Mouse (Mus musculus) stomach, embryonic 16.5 days (tissue): ENCODE measurements at regions not wholly inside any gene's neighbourhood (a gene's known extent, or its start where the extent isn't known, plus 50 kb on each side); places are given as distances from the start of the nearest gene placed in this dataset.
A peak's percentile ranks its signal among the peaks of the same experiment; 100 is the strongest.

Experiments used
- ATAC-seq: fragments of 200-750 bp; cut with Nextera tagmentation; 2 replicates; pipeline ENCODE4 v1.8.0; 2017; ENCODE audit warnings: moderate number of reproducible peaks, moderate TSS enrichment; ENCODE audit not compliant: insufficient read depth, low FRiP score
- H3K27ac ChIP-seq: fragments of 300-500 bp; sonication (generic); 2 replicates; pipeline ENCODE4 v1.5.1; 2014; ENCODE audit warnings: low read length
- H3K27me3 ChIP-seq: fragments of 300-500 bp; sonication (generic); 2 replicates; pipeline ENCODE4 v1.6.1; 2014; ENCODE audit warnings: low read length, control low read depth, mixed read lengths; ENCODE audit not compliant: control insufficient read depth, insufficient read depth
- H3K36me3 ChIP-seq: fragments of 300-500 bp; sonication (generic); 2 replicates; pipeline ENCODE4 v1.6.1; 2014; ENCODE audit warnings: low read length; ENCODE audit not compliant: control insufficient read depth, insufficient read depth
- H3K4me1 ChIP-seq: fragments of 300-500 bp; sonication (generic); 2 replicates; pipeline ENCODE4 v1.6.1; 2014; ENCODE audit warnings: low read length, control low read depth, mixed read lengths; ENCODE audit not compliant: control insufficient read depth, insufficient read depth
- H3K4me2 ChIP-seq: fragments of 300-500 bp; sonication (generic); 2 replicates; pipeline ENCODE4 v1.6.1; 2014; ENCODE audit warnings: low read depth, low read length, mixed read lengths
- H3K4me3 ChIP-seq: fragments of 300-500 bp; sonication (generic); replicated peaks from 2 replicates; pipeline ENCODE4 v1.5.1; 2014; ENCODE audit warnings: mild to moderate bottlenecking, low read length
- H3K9ac ChIP-seq: fragments of 300-500 bp; sonication (generic); 2 replicates; pipeline ENCODE4 v1.6.1; 2014; ENCODE audit warnings: low read length
- H3K9me3 ChIP-seq: fragments of 300-500 bp; sonication (generic); replicated peaks from 2 replicates; pipeline ENCODE4 v1.6.1; 2016; ENCODE audit warnings: low read length, control low read depth; ENCODE audit not compliant: control insufficient read depth
- WGBS: fragments of 180-500 bp; shearing (Covaris S2); extraction: QIAGEN DNeasy Blood & Tissue Kit; methylation state at CpG from one replicate; pipeline ENCODE4 v1.1.7; 2014; 5-methylcytosine and 5-hydroxymethylcytosine counted together

- ATAC-seq: no peak
- 86% methylated on average over 7 of the region's 7 CpGs for WGBS
- no peak overlapping the region for H3K4me2 ChIP-seq
- H3K4me3 ChIP-seq: no peak overlapping the region
- H3K9ac ChIP-seq: no peak overlapping the region
- no peaks in the 10 kb centered on the region for H3K27me3 ChIP-seq
- H3K9me3 ChIP-seq: 0 out of 2 replicates have a peak, but pooled peaks cover 1% of the 10 kb centered on the region
- no peaks in the 10 kb centered on the region; the same call in 1 of the 2 replicates for H3K4me1 ChIP-seq
- H3K36me3 ChIP-seq: no peaks in the 10 kb centered on the region
- H3K27ac ChIP-seq: no peak overlapping the region
These were observed 220.8 kb upstream of the Dusp10 start for GRCm38 (mm10) chr1:183792230-183792813.

DNA sequence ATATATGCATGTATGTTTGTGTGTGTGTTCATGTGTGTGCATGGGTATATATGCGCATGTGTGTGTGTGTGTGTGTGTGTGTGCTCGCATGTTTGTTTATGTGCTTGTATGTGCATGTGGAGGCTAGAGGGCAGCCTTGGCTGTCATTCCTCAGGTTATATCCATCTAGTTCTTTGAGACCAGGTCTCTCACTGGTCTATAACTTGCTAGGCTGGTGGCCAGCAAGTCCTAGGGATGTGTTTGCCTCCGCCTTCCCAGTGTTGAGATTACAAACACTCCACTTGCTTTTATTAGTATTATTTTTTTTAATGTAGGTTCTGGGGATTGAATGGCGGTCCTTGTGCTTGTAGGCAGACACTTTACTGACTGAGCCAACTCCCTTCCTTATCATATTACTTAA lies 219.8 kb upstream of the Dusp10 start:
- 78% methylated on average over 4 of the region's 4 CpGs for WGBS

GRCm38 (mm10) chr1:183793913-183794445 lies 219.1 kb upstream of the Dusp10 start:
- Histone ChIP-seq H3K36me3 (no peaks in the 10 kb centered on the region), H3K4me3 (no peak overlapping the region), H3K9ac (0 out of 2 replicates have a peak overlapping the region, but pooled peaks have one; percentile 7), H3K4me1 (no peaks in the 10 kb centered on the region; the same call in 1 of the 2 replicates), H3K4me2 (no peak overlapping the region), H3K27ac (no peak overlapping the region), H3K9me3 (0 out of 2 replicates have a peak, but pooled peaks cover 3% of the 10 kb centered on the region), H3K27me3 (no peaks in the 10 kb centered on the region)
- 21% methylated on average over 8 of the region's 8 CpGs for WGBS
- ATAC-seq: no peak

More for the DNA sequence above, 219.8 kb upstream of the Dusp10 start:
- Histone ChIP-seq H3K4me2 (no peak overlapping the region), H3K27ac (no peak overlapping the region), H3K4me3 (no peak overlapping the region), H3K36me3 (no peaks in the 10 kb centered on the region), H3K27me3 (no peaks in the 10 kb centered on the region), H3K9ac (no peak overlapping the region), H3K9me3 (0 out of 2 replicates have a peak, but pooled peaks cover 3% of the 10 kb centered on the region), H3K4me1 (no peaks in the 10 kb centered on the region; the same call in 1 of the 2 replicates)
- peak; percentile 10; the same call in 1 of the 2 replicates for ATAC-seq

GRCm38 (mm10) chr1:183802351-183802750 lies 210.8 kb upstream of the Dusp10 start:
- no peak for ATAC-seq
- H3K9me3 ChIP-seq: 0 out of 2 replicates have a peak, but pooled peaks cover 1% of the 10 kb centered on the region
- no peak overlapping the region for H3K27ac ChIP-seq
- WGBS: 75% methylated on average over 4 of the region's 4 CpGs
- H3K4me2 ChIP-seq: no peak overlapping the region
- no peaks in the 10 kb centered on the region for H3K36me3 ChIP-seq
- no peak overlapping the region for H3K9ac ChIP-seq
- H3K4me3 ChIP-seq: no peak overlapping the region
- no peaks in the 10 kb centered on the region for H3K27me3 ChIP-seq
- no peaks in the 10 kb centered on the region for H3K4me1 ChIP-seq

DNA sequence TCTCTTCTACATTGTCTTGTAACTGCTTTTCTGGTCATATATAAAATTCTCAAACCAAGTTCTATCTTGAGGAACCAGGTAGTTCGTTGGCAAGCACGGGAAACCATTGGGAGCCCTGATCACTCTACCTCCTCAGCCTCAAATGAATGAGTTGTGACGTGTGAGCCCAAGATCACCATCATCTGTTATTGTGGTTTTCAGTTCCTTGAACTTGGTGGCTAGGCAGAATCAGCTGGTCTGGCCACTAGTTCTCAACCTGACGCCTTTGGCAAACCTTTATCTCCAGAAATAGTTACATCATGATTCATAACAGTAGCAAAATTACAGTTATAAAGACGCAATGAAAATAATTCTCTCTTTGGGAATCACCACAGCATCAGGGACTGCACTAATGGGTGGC lies 209.7 kb upstream of the Dusp10 start:
- no peak overlapping the region for H3K9ac ChIP-seq
- no peak overlapping the region for H3K4me3 ChIP-seq
- H3K36me3 ChIP-seq: no peaks in the 10 kb centered on the region
- no peaks in the 10 kb centered on the region for H3K4me1 ChIP-seq
- H3K9me3 ChIP-seq: no peaks in the 10 kb centered on the region
- H3K27me3 ChIP-seq: no peaks in the 10 kb centered on the region
- H3K27ac ChIP-seq: no peak overlapping the region
- no peak overlapping the region for H3K4me2 ChIP-seq
- 84% methylated on average over 5 of the region's 5 CpGs for WGBS
- ATAC-seq: no peak

- Histone ChIP-seq H3K27ac (no peak overlapping the region), H3K4me1 (no peaks in the 10 kb centered on the region), H3K9me3 (no peaks in the 10 kb centered on the region), H3K27me3 (no peaks in the 10 kb centered on the region), H3K4me2 (no peak overlapping the region), H3K36me3 (no peaks in the 10 kb centered on the region), H3K9ac (no peak overlapping the region), H3K4me3 (no peak overlapping the region)
- 77% methylated on average over 1 of the region's 1 CpGs for WGBS
- no peak for ATAC-seq
These were observed 209.3 kb upstream of the Dusp10 start for GRCm38 (mm10) chr1:183803826-183804225.

DNA sequence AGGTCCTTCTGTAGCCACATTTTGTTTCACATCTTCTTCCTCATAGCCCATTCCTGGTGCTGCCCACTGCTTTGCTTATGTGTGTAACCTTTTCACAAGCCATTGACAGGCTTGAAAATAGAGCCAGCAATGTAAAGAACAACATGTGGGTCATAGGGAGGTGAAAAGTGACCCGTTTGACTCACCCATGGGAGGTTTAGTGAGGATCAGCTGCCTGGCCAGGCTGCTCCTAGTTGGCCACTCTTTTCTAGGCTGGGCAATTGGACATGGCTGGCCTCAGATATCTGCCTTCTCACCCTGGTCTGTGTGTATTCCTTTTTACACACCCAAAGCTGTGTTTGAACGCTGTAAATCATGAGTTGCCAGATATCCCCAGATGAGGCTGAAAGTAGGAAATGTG lies 208.8 kb upstream of the Dusp10 start:
- Histone ChIP-seq H3K36me3 (no peaks in the 10 kb centered on the region), H3K9ac (no peak overlapping the region), H3K27me3 (no peaks in the 10 kb centered on the region), H3K9me3 (no peaks in the 10 kb centered on the region), H3K4me2 (no peak overlapping the region), H3K4me1 (no peaks in the 10 kb centered on the region), H3K27ac (no peak overlapping the region), H3K4me3 (no peak overlapping the region)
- 67% methylated on average over 2 of the region's 2 CpGs for WGBS
- no peak for ATAC-seq

DNA sequence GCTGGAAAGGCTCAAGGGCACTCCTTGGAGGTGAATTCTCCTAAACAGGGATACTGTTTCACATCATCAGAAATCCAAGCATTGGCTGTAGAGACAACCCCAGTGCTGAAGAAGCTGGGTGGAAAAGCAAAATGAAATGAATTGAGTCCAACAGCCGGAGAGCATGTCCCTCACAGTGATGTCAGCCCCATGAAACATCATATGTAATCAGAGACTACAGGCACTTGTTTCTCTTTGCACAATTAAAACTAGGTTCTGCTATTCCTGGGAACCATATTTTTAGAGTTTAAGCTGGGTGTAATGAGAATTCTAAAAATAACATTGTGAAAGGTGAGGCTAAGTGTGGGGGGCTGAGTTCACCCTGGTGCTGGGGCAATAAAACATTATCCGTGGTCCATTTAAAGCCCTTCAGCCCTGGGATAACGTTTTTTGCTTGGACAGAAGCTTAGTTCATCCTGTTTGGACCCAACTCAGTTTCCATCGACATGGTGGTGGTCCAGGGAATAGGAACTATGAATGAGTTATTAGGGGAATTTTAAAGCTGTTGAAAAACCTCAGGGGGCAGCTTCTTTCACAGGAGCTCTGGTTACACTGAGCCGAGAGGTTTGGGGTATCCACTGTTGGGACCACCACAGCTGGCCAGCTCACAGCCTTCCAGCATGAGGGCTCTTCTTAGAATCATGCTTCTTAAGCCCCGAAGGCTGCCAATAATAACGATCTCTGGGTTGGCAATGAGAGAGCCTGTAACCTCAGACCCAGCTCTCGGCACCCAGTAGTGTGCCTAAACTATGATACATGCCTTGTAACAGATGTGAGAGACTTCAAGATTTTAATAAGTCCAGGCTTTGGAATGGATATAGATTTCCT lies 206.0 kb upstream of the Dusp10 start:
- Histone ChIP-seq H3K4me1 (no peaks in the 10 kb centered on the region), H3K9me3 (no peaks in the 10 kb centered on the region), H3K9ac (no peak overlapping the region), H3K4me2 (no peak overlapping the region), H3K27me3 (no peaks in the 10 kb centered on the region), H3K36me3 (no peaks in the 10 kb centered on the region), H3K4me3 (no peak overlapping the region), H3K27ac (no peak overlapping the region)
- 76% methylated on average over 8 of the region's 8 CpGs for WGBS
- ATAC-seq: no peak

DNA sequence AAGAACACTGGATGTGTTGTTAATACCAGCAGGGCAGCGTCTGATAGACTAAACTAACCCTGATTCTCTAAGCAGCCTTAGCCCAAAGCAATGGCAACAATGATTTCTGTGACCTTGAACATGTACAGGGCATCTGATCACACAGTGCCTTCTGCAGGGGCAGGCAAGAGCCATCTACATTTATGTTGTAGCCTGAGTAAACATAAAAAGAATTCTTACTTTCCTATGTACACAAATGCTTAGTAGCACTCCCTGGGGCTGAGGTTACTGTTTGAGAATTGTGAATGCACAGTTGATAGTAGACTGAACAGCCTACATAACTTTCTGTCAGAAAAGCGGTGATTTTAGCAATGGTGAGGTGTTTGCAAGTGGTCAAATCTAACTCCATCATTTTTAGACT lies 204.9 kb upstream of the Dusp10 start:
- H3K9ac ChIP-seq: no peak overlapping the region
- H3K36me3 ChIP-seq: no peaks in the 10 kb centered on the region
- no peaks in the 10 kb centered on the region for H3K4me1 ChIP-seq
- ATAC-seq: peak; percentile 60; the same call in 1 of the 2 replicates
- H3K4me3 ChIP-seq: no peak overlapping the region
- 51% methylated on average over 2 of the region's 2 CpGs for WGBS
- H3K27me3 ChIP-seq: no peaks in the 10 kb centered on the region
- no peaks in the 10 kb centered on the region for H3K9me3 ChIP-seq
- H3K4me2 ChIP-seq: no peak overlapping the region
- no peak overlapping the region for H3K27ac ChIP-seq
